Mouse (Mus musculus) lung, adult 2 months (tissue): ENCODE results near the gene Tmcc1. TPM values are rescaled to one million over a fixed set of nuclear protein-coding genes. Genes with fewer than 3 reads are reported as not detected.
A peak's percentile ranks its signal among the peaks of the same experiment; 100 is the strongest.

Source experiments
- DNase-seq: peaks from one replicate; pipeline ENCODE4 v3.0.0; 2022
- H3K4me1 ChIP-seq: fragments of 200-500 bp; 2 replicates; pipeline ENCODE4 v1.6.1; 2011; ENCODE audit warnings: low read length; ENCODE audit not compliant: control insufficient read depth, insufficient read depth
- H3K4me3 ChIP-seq: fragments of 200-500 bp; replicated peaks from 2 replicates; pipeline ENCODE3; 2011; ENCODE audit warnings: low read depth, mild to moderate bottlenecking, control low read depth, low read length; ENCODE audit errors: extremely low read depth
- CTCF ChIP-seq: fragments of 200-500 bp; IDR thresholded peaks from 2 replicates; pipeline ENCODE4 v1.5.1; 2011; ENCODE audit warnings: mild to moderate bottlenecking, low read length, control low read depth; ENCODE audit not compliant: insufficient read depth
- POLR2A ChIP-seq: fragments of 200-500 bp; IDR thresholded peaks from 2 replicates; pipeline ENCODE4 v1.6.1; 2011; ENCODE audit warnings: low read depth, mild to moderate bottlenecking, control low read depth, low read length, borderline replicate concordance; ENCODE audit errors: extremely low read depth
- WGBS: fragments of 180-500 bp; shearing (Covaris S2); methylation state at CpG from one replicate; pipeline ENCODE4 v1.1.7; 2018; 5-methylcytosine and 5-hydroxymethylcytosine counted together
- polyA plus RNA-seq: library from polyadenylated mRNA; depleted of rRNA; stranded (reverse); fragments of >200 nt; gene quantifications from 2 replicates; pipeline ENCODE4 v1.2.3, GENCODE M21; 2012

Gene Tmcc1
- polyA plus RNA-seq, 1 experiment, result 16.0 TPM

DNA sequence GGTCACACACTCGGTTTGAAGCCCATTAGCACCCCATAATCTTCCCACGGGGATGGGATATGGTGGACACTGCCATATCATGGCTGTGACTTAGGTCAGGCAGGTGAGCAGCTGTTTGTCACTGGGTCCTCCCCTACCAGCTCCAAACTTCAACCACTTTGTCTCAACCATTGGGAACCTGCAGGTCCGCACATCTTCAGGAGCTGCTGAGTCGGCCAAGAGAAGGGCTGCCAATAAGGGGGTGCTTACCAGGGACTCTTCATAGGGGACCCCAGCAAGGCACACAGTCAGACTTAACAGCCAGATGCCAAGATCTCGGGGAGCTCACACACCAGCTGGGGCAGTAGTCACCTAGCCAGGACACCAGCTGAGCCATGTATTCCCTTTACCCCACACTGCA, 192.4 kb downstream of the Tmcc1 start:
- no peak for TF ChIP-seq CTCF
- TF ChIP-seq POLR2A, result no peak
- Histone ChIP-seq H3K4me3 (no peak overlapping the region), H3K4me1 (peaks cover 21% of the 10 kb centered on the region)
- no peak for DNase-seq
- WGBS, result 91% methylated on average over 5 of the region's 5 CpGs

DNA sequence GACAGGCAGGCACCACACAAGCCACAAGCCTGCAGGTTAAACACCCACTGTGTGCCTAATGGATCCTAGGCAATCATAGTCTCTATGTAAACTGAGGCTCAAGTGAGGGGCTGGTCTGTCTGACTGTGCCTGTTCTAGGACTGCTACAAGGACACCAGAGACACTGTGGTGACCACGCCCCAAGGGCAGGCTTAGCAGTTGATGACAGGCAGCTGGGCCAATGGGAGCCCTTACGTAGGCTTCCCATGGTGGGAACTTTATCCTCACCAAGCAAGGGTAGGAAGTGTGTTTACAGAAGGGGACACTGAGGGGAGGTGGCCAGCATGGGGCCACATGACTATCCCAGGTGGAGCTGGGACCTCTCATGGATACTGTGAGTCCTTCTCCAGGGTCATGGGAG, 194.1 kb downstream of the Tmcc1 start:
- Histone ChIP-seq H3K4me3 (no peak overlapping the region), H3K4me1 (peaks cover 20% of the 10 kb centered on the region)
- WGBS, result 98% methylated on average over 2 of the region's 2 CpGs
- no peak for DNase-seq
- TF ChIP-seq POLR2A, result no peak
- TF ChIP-seq CTCF, result no peak

- WGBS, result 83% methylated on average over 7 of the region's 7 CpGs
- TF ChIP-seq CTCF, result no peak
- no peak for TF ChIP-seq POLR2A
- DNase-seq, result no peak
- peaks cover 18% of the 10 kb centered on the region for H3K4me1 ChIP-seq
- H3K4me3 ChIP-seq, result no peak overlapping the region
These were observed 194.5 kb downstream of the Tmcc1 start for GRCm38 (mm10) chr6:115998758-115999157.

- Histone ChIP-seq H3K4me3 (no peak overlapping the region), H3K4me1 (peaks cover 17% of the 10 kb centered on the region)
- TF ChIP-seq POLR2A (no peak), CTCF (no peak)
- DNase-seq, result no peak
- WGBS, result 37% methylated on average over 3 of the region's 3 CpGs
These were observed 195.5 kb downstream of the Tmcc1 start for GRCm38 (mm10) chr6:115997726-115998311.

DNA sequence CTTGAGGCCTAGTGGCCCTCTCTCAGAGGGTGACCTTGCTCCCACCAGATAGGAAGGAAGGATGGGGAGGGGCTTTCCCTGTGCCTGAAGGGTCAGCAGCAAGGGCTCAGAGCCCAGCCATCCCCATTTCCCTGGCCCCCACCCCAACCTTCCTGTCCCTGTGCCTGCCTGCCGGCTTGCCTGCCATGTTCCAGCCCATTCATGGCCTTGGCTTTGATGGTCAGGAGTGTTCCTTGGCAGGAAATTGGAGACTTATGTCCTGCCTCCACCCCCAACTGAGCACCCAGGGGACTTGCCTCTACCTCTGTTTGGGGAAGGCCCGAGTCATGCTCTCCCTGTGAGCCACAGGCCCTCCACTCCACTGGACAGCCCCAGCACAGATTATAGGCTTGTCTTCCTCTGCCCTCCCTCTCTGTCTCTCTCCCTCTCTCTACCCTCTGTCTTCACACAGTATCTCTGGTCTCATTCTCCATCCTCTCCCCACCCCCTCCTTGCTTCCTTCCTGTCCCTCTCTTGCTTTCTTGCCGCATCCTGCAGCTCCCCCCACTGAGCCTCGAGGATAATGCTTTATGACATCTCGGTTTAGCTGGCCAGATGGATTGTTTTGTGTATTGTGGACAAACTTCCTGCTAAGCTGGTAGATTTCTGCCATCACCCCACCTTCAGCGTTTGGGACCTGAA, 197.0 kb downstream of the Tmcc1 start:
- peak; percentile 41 for TF ChIP-seq CTCF
- no peak for TF ChIP-seq POLR2A
- Histone ChIP-seq H3K4me1 (peaks cover 18% of the 10 kb centered on the region), H3K4me3 (no peak overlapping the region)
- no peak for DNase-seq
- WGBS, result 27% methylated on average over 6 of the region's 6 CpGs

- TF ChIP-seq POLR2A, result no peak
- no peak for TF ChIP-seq CTCF
These were observed 197.8 kb downstream of the Tmcc1 start for GRCm38 (mm10) chr6:115995531-115995941.

GRCm38 (mm10) chr6:115994877-115995520, 198.3 kb downstream of the Tmcc1 start, which contains the start of gene Plxnd1:
Plxnd1 (minus strand) TSS chr6:115995005.
- DNase-seq, result peak; percentile 97
- Histone ChIP-seq H3K4me3 (peak within 1 kb of the TSS; percentile 72), H3K4me1 (peaks cover 27% of the 10 kb centered on the region)
- TF ChIP-seq CTCF, result no peak
- peak; percentile 89; the same call in 1 of the 2 replicates for TF ChIP-seq POLR2A
- WGBS, result 1% methylated on average over 48 of the region's 51 CpGs

More at GRCm38 (mm10) chr6:115995531-115995941, 197.8 kb downstream of the Tmcc1 start:
- Histone ChIP-seq H3K4me1 (peaks cover 24% of the 10 kb centered on the region), H3K4me3 (no peak overlapping the region)
- WGBS, result 36% methylated on average over 4 of the region's 4 CpGs
- DNase-seq, result no peak

DNA sequence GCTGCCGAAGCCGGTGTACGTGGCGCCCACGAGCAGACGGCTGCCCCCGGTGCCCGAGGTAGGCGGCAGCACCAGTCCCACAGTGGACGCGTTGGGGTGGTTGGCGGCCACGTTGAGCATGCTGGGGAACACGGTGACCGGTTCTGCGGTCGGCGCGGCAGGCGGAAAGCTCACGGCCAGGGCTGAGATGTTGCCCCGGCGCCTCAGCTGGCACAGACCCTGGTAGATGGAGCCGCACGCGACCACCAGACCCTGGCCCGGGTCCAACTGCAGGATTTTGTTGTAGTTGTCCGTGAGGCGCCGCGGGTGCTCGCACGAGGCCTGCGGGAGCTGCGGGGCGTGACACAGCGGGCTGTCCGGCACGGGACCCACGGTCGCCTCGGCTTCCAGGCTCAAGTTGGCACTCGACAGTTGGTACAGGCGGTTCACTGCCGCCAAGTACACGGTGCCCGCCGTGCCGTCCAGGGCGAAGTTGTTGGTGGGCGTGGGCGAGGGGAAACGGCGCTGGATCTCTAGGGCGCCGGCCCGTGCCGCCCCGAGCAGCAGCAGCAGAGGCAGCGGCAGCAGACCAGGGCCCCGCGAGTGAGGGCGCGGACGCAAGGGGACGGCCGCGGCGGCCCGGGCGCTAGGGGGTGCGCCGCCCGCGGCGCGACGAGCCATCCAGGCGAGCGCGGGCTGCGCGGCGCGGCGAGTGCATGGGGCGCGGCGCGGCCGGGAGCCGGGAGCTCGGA, 199.0 kb downstream of the Tmcc1 start:
- peak; percentile 57 for DNase-seq
- Histone ChIP-seq H3K4me3 (peak overlapping the region; percentile 72), H3K4me1 (peaks cover 31% of the 10 kb centered on the region)
- TF ChIP-seq CTCF (no peak), POLR2A (no peak)
- WGBS, result under 1% methylated on average over 91 of the region's 93 CpGs

DNA sequence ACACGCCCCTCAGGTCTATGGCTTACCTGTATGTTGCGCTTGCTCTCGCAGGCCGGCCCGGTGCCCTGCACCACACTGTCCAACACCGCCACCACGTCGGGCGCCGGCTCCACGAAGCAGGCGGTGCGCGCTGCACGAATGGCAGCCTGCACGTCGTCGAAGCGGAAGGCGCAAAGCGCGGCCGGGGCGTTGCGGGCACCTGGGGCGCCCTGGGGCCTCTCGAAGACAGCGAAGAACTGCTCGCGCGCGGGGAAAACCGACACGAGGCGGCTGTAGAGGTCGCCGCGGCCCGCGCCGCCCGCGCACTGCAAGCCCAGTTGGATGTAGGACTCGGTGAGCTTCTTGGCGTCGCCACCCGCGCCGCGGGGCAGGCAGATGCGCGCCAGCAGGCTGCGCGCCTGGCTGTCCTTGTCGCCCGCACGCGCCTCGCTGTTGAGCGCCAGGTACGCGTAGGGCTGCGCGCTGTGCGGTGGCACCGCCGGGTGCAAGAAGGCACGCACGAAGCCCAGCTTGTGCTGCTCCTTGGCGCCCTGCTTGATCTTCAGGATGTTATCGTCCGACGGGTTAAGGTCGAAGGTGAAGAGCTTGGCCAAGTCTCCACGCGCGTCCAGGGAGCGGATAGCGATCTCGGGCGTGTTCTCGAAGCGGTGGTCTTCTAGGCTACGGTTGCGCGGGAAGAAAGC, 199.7 kb downstream of the Tmcc1 start:
- TF ChIP-seq CTCF, result no peak
- peak; percentile 2; the same call in 1 of the 2 replicates for TF ChIP-seq POLR2A
- peak overlapping the region; percentile 72 for H3K4me3 ChIP-seq
- no peak for DNase-seq
- H3K4me1 ChIP-seq, result peaks cover 37% of the 10 kb centered on the region
- WGBS, result 1% methylated on average over 86 of the region's 86 CpGs
